Mouse (Mus musculus): ENCODE results near the gene Kcne1. TPM values are rescaled to one million over a fixed set of nuclear protein-coding genes. Genes with fewer than 3 reads are reported as not detected.

Gene Kcne1
- total RNA-seq, 2 experiments from 2014 or later, result not detected

GRCm38 (mm10) chr16:92357023-92357422 lies 2.2 kb downstream of the Kcne1 start:
- no peak for DNase-seq (ENCODE audit: low spot score)

DNA sequence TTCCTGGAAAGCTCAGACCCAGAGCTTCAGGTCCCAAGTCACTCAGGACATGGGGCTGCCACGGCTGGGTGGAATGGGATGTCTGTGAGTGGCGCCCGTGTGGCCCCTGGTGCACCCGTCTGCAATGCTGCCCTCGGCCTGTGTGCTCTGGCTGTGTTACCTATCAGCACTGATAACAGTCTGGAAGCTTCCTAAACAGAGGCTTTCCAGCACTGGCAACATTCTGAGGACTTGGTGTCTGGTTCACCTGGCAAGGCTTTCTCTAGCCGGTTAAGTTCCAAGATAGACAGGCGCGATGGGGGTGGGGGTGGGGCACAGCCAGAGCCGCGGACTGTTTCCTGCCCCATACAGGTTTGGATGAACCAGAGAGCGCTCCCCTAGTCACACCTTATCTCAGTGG lies 3.3 kb downstream of the Kcne1 start:
- DNase-seq (ENCODE audit: low spot score), result no peak

DNA sequence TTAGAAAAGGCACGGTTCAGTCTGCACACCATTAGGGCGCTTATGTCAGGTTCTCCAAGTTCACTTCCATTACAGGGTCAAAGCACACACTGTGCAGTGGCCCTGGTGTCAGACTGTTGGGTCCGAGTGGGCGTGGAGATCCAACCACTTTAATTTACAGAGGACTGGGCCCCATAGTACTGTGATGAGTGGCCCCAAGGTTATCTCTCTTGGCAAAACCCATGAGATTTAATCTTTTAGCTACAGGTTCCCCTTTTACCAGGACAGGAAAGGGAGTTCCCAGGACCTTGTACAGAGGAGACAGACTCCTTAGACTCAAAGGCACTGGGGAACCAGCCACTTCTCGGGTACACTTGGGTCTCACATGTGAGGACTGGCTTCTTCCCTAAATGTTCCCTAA lies 3.9 kb downstream of the Kcne1 start:
- no peak for DNase-seq (ENCODE audit: low spot score)

- no peak for DNase-seq (ENCODE audit: low spot score)
Observed at GRCm38 (mm10) chr16:92353897-92354296, 5.4 kb downstream of the Kcne1 start.

- no peak for DNase-seq (ENCODE audit: low spot score)
Observed at GRCm38 (mm10) chr16:92353295-92353694, 6.0 kb downstream of the Kcne1 start.

DNA sequence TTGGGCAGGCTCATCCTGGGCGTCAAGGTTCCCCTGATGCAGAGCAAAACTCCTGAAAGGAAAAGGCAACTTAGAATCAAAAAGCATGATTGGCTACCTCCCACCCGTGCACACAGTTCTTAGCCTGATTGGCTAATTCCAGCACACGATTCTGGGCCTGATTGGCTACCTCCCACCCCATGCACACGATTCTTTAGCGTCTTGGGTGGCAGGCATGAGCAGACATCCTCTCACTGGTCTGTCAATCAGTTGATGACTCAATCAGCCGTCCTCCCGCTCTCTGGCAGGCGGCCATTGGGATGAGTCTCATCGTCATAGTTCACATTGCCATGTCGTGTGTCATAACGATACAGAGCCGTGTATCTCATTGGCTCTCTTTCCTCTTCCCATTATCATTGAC lies 10.3 kb downstream of the Kcne1 start:
- DNase-seq (ENCODE audit: low spot score), result no peak

- DNase-seq (ENCODE audit: low spot score), result no peak
Observed at GRCm38 (mm10) chr16:92346297-92346916, 12.9 kb downstream of the Kcne1 start.

- DNase-seq (ENCODE audit: low spot score), result no peak
Observed at GRCm38 (mm10) chr16:92345177-92345576, 14.1 kb downstream of the Kcne1 start.

DNA sequence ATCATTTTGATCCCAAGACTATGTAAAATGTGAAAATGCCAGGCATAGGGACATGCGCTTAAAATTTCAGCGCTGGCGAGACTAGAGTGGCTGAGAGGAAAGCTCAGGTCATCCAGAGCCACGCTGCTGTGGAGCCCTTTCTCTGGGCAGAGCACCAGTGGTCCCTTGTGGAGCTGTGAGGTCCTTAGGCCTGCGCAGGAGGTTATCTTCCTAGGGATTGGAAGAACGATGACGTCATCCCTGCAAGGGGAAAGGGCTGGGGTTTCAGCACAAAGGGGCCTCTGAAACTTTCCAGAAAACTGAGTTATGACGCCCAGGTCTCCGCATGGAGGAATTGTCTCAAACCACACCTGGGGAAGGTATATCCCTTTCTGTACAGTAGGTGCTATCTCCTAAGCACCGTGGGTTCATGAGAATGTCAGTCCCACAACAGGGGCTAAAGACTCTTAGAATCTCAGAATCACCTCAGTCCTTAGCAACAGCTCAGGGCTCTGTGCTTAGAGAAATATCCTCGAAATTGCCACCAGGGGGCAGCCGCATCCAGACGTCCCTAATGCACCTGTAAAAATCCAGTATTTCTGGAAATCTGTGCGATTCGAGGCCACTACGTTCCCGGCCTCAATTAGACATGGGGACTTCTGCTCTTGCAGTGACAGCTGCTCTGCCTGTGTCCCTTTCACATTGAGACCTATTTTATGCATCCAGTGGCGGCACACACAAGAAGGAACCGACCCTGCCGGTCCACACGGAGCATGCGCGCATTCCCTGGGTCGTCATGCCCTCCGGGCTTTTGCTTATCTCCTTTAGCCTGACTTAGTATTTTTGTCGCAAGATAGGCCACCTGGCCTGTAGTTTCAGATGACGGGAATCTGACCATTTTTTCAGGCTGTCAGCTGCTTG lies 18.4 kb downstream of the Kcne1 start:
- DNase-seq (ENCODE audit: low spot score), result peak; percentile 59

DNA sequence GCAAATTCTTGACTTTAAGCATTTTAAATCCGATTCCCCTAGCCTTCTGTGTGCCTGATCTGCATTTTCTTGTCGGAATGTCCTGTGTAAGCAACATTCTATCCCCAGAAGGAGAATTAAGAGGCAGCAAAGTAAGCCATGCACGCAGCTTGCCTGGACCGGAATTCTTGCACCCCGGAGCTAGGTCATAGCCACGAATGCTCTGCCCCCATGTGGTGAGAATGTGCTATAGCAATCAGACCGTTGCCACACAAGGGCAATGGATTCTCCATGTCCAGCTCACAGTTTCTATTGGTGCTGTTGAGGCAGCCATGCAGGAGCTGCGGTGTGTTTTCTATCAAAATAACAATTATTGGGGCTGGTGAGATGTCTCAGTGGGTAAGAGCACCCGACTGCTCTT lies 23.0 kb downstream of the Kcne1 start:
- peak; percentile 78 for DNase-seq (ENCODE audit: low spot score)

DNA sequence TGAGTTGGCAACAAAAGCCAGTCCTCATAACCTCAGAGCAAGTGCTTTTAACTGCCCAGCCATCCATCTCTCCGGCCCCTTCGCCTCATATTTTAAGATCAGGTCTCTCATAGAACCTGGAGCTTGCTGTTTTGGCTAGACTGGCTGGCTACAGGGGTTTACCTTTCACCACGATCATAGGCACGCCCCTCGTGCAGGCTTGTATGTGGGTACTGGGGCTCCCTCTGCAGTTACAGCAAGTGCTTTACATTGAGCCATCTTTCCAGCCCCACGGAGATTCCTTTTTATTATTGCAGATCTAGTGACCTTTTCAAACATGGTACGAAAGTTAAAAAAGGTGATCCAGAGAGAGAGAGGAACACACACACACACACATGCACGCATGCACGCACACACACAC lies 24.7 kb downstream of the Kcne1 start:
- DNase-seq (ENCODE audit: low spot score), result no peak

DNA sequence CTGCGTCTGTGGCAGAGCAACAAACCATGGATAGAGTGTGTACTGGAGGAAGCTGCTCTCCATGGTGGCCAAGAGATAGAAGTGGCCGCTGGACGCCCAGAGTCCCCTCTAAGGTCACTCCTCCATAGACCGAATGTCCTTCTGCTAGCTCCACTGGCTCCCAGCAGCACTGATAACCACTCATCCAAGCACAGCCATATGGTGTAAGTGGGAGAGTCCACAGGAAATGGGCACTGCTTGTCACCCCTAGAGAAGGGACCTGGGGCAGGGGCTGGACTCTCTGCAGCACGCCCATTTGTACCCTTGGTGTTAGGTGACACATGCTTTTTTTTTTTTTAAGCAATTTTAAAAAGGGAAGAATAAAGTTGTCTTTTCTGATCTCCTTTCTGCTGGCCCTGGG lies 28.3 kb downstream of the Kcne1 start:
- DNase-seq (ENCODE audit: low spot score), result no peak

GRCm38 (mm10) chr16:92327911-92328310 lies 31.4 kb downstream of the Kcne1 start:
- no peak for DNase-seq (ENCODE audit: low spot score)

GRCm38 (mm10) chr16:92325062-92325406 lies 34.2 kb downstream of the Kcne1 start:
- no peak for DNase-seq (ENCODE audit: low spot score)

GRCm38 (mm10) chr16:92324309-92325061 lies 34.8 kb downstream of the Kcne1 start:
- DNase-seq (ENCODE audit: low spot score), result no peak

DNA sequence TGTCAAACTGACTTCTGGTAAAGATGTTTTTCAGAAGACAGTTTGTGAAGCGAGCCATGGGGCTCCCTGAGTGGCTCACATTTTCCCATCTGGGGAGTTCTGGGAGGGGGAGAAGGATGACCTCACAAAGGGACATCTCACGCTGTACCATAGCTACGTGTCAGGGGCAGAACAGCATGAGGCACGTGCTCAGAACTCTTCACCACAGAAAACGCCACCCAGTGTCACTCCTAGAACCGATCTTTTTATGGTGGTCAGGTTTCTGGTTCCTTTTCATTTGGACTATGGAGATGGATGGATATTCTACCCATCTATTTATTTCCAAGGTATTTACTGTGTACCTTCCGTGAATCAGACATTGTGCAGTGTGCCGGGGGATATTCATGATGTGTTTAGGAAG lies 37.9 kb downstream of the Kcne1 start, which contains the start of gene Fam243:
Gene Fam243, minus strand, starts transcription at position 101 of the 400 bp plus-strand sequence.
- no peak for DNase-seq (ENCODE audit: low spot score)

GRCm38 (mm10) chr16:92320361-92320760 lies 38.9 kb downstream of the Kcne1 start:
- no peak for DNase-seq (ENCODE audit: low spot score)

DNA sequence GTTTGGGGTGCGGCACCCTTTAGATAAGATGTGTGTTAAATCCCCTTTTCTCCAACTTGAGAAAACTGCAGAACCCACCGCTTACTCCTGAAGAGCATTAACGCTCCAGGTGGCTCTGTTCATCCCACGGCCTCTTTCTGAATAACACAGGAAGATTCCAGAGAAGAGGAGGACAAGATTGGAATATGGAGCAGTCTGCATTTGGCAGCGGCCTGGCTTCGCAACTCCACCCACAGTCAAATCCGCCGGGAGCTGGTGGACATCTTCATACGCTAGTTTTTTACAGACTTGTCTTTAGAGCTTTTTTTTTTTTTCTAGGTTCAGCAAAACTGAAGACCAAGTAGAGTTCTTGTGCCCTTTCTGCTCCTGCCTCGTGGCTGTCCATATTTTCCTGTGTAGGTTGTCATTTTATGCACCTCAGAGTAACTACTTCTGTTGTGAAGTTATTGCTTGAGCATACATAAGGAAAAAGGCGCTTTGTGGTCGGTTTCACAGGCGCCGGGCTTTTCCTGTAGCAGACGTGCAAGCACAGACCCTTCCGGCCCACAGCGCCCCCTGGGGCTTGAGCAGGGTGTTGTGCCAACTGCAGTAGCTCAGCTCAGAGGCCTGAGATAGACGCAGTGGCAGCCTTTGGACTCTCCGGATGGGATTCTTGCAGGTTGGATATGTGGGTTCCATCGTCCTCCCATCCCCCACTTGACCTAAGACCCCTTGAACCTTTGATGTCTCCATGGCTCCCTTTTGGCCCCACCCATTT lies 39.7 kb downstream of the Kcne1 start:
- DNase-seq (ENCODE audit: low spot score), result peak; percentile 32

DNA sequence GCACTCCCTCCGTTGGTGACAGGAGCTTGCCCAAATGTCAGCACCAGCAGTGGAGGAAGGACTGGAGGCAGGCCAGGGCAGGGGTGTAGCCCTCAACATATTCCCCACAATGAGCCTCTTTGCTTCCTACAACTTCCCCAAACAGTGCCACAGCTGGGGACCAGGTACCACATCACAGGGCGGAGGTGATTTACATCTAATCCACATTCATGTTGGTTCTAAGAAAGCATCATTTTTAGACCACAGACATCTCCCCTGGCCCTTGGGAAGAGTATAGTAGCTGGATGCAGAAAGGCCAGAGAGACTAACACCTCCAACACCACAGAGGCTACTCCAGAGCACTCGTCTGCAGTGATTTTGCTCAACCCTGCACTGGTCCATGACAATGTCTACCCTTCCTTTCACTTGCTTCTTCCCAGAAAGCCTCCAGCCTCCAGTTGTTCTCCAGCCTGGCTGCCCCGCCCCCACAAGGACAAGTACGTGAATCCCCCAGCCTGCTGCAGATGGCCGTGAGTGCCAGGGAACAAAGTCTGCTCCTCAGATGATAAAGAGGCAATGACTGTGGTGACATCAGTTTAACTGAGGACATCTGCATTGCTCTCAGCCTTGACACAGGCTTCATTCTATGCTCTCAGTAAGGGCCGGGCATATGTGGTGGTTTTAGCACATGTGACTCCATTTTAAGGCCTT lies 43.1 kb downstream of the Kcne1 start:
- DNase-seq (ENCODE audit: low spot score), result no peak

DNA sequence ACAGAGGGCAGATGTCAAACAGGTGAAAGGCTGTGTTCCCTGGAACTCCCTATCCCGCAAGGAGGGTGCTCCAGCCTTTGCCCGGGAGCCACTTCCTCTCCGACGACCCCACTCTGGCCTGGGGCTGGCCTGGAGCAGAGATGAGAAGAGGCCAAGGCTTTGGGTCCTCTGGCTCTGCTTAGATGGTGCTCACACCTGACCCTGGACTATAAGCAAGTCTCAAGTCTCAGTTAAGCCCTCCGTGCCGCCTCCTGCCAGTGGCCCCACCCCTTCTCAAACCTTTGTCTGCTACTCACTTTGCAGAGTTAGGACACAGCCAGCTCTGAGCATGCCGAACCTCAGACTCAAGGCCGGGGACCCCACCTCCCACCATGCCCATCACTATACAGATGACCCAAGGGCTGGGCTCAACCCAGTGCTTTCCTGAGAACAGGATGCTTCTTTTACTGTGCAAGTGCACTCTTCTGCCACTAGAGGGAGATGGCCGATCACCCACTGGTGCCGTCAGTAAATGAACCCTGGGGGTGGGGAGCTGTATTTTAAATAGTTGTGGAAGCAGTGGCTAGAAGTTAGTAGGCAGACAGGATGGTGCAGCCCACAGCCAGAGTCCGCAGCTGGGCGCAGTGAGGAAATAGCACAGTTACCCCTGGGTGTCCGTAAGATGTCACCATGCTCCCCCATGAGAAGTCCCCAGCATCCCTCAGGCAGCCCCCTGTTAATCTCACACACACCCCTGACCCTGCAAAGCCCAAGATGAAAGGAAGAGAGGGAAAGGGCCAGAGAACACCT lies 45.1 kb downstream of the Kcne1 start:
- peak; percentile 29 for DNase-seq (ENCODE audit: low spot score)

Measured in gastrocnemius, adult 18-20 months (tissue).